Mouse (Mus musculus) lung, postnatal 0 days (tissue): ENCODE results near the gene Dag1. TPM values are rescaled to one million over a fixed set of nuclear protein-coding genes. Genes with fewer than 3 reads are reported as not detected.
A peak's percentile ranks its signal among the peaks of the same experiment; 100 is the strongest.

Experiments
- ATAC-seq: fragments of 200-750 bp; cut with Nextera tagmentation; 2 replicates; pipeline ENCODE4 v1.8.0; 2017; ENCODE audit warnings: moderate library complexity
- DNase-seq: peaks from one replicate; pipeline ENCODE4 v3.0.0-alpha.2; 2016; ENCODE audit warnings: low spot score
- H3K27ac ChIP-seq: fragments of 300-500 bp; sonication (generic); 2 replicates; pipeline ENCODE4 v1.5.1; 2014; ENCODE audit warnings: antibody characterized with exemption, mild to moderate bottlenecking, low read length, mixed read lengths
- H3K27me3 ChIP-seq: fragments of 300-500 bp; sonication (generic); replicated peaks from 2 replicates; pipeline ENCODE4 v1.6.1; 2014; ENCODE audit warnings: low read length, mixed read lengths; ENCODE audit not compliant: insufficient read depth
- H3K36me3 ChIP-seq: fragments of 300-500 bp; sonication (generic); 2 replicates; pipeline ENCODE4 v1.6.1; 2014; ENCODE audit warnings: low read length, mixed read lengths; ENCODE audit not compliant: insufficient read depth
- H3K4me1 ChIP-seq: fragments of 300-500 bp; sonication (generic); 2 replicates; pipeline ENCODE4 v1.6.1; 2014; ENCODE audit warnings: antibody characterized with exemption, low read depth, low read length, mixed read lengths; ENCODE audit not compliant: insufficient read depth
- H3K4me2 ChIP-seq: fragments of 300-500 bp; sonication (generic); replicated peaks from 2 replicates; pipeline ENCODE4 v1.6.1; 2014; ENCODE audit warnings: low read depth, mild to moderate bottlenecking, low read length, moderate library complexity, mixed read lengths
- H3K4me3 ChIP-seq: fragments of 300-500 bp; sonication (generic); 2 replicates; pipeline ENCODE4 v1.5.1; 2014; ENCODE audit warnings: low read depth, low read length
- H3K9ac ChIP-seq: fragments of 300-500 bp; sonication (generic); replicated peaks from 2 replicates; pipeline ENCODE4 v1.6.1; 2014; ENCODE audit warnings: low read depth, mild to moderate bottlenecking
- H3K9me3 ChIP-seq: fragments of 300-500 bp; sonication (generic); 2 replicates; pipeline ENCODE4 v1.6.1; 2016; ENCODE audit warnings: low read length, mixed read lengths
- CTCF ChIP-seq: IDR thresholded peaks from 2 replicates; pipeline ENCODE4 v1.5.1; 2016; ENCODE audit warnings: antibody characterized with exemption, mild to moderate bottlenecking
- EP300 ChIP-seq: IDR thresholded peaks from 2 replicates; pipeline ENCODE4 v1.6.1; 2016; ENCODE audit warnings: antibody characterized with exemption, mild to moderate bottlenecking, control low read depth
- WGBS: fragments of 180-500 bp; shearing (Covaris S2); extraction: QIAGEN DNeasy Blood & Tissue Kit; methylation state at CpG from one replicate; pipeline ENCODE4 v1.1.7; 2014; 5-methylcytosine and 5-hydroxymethylcytosine counted together
- polyA plus RNA-seq: library from polyadenylated mRNA; unstranded; fragments of >200 nt; fragmentation: Nextera tagmentation; extraction: Ambion mirVana; gene quantifications from 2 replicates; pipeline ENCODE4 v1.2.1, GENCODE M21; 2015

Gene Dag1
- polyA plus RNA-seq, 1 experiment from 2014 or later, result 130 TPM

GRCm38 (mm10) chr9:108267691-108268090 is 3.9 kb upstream of the Dag1 start:
- ATAC-seq, result no peak

GRCm38 (mm10) chr9:108266261-108266935 is 2.6 kb upstream of the Dag1 start:
- H3K27me3 ChIP-seq, result no peaks in the 10 kb centered on the region
- peak overlapping the region; percentile 32 for H3K27ac ChIP-seq
- no peaks in the 10 kb centered on the region for H3K36me3 ChIP-seq
- no peak overlapping the region for H3K9ac ChIP-seq
- H3K4me3 ChIP-seq, result no peak overlapping the region
- H3K9me3 ChIP-seq, result no peaks in the 10 kb centered on the region
- WGBS, result 50% methylated on average over 10 of the region's 10 CpGs
- DNase-seq, result no peak
- peaks cover 10% of the 10 kb centered on the region; the same call in 1 of the 2 replicates for H3K4me1 ChIP-seq
- TF ChIP-seq EP300 (no peak), CTCF (no peak)
- no peak for ATAC-seq
- no peak overlapping the region for H3K4me2 ChIP-seq

More at GRCm38 (mm10) chr9:108267691-108268090, 3.9 kb upstream of the Dag1 start:
- no peak overlapping the region for H3K4me3 ChIP-seq
- no peak overlapping the region for H3K9ac ChIP-seq
- no peaks in the 10 kb centered on the region for H3K9me3 ChIP-seq
- WGBS, result 46% methylated on average over 7 of the region's 7 CpGs
- no peaks in the 10 kb centered on the region for H3K27me3 ChIP-seq
- peaks cover 14% of the 10 kb centered on the region; the same call in 1 of the 2 replicates for H3K4me1 ChIP-seq
- peak; percentile 30 for DNase-seq
- peak overlapping the region; percentile 43; the same call in 1 of the 2 replicates for H3K27ac ChIP-seq
- H3K4me2 ChIP-seq, result no peak overlapping the region
- H3K36me3 ChIP-seq, result no peaks in the 10 kb centered on the region
- no peak for TF ChIP-seq CTCF
- no peak for TF ChIP-seq EP300

- H3K27me3 ChIP-seq, result no peaks in the 10 kb centered on the region
- 8% methylated on average over 10 of the region's 10 CpGs for WGBS
- H3K9me3 ChIP-seq, result no peaks in the 10 kb centered on the region
- DNase-seq, result peak; percentile 70
- no peaks in the 10 kb centered on the region for H3K36me3 ChIP-seq
- peak overlapping the region; percentile 93 for H3K27ac ChIP-seq
- TF ChIP-seq CTCF (no peak), EP300 (peak; percentile 77)
- H3K4me3 ChIP-seq, result peak overlapping the region; percentile 94
- peak overlapping the region; percentile 44 for H3K9ac ChIP-seq
- ATAC-seq, result peak; percentile 26
- H3K4me1 ChIP-seq, result peaks cover 10% of the 10 kb centered on the region; the same call in 1 of the 2 replicates
- peak overlapping the region; percentile 64 for H3K4me2 ChIP-seq
These were observed 598 bp upstream of the Dag1 start for GRCm38 (mm10) chr9:108264191-108264921.

GRCm38 (mm10) chr9:108263131-108263681 is 552 bp downstream of the Dag1 start:
- DNase-seq (peak; percentile 55), ATAC-seq (peak; percentile 50)
- Histone ChIP-seq H3K27me3 (no peaks in the 10 kb centered on the region), H3K36me3 (no peaks in the 10 kb centered on the region), H3K4me2 (peak overlapping the region; percentile 64), H3K9me3 (no peaks in the 10 kb centered on the region), H3K27ac (peak overlapping the region; percentile 93), H3K4me3 (peak overlapping the region; percentile 94), H3K4me1 (peaks cover 10% of the 10 kb centered on the region; the same call in 1 of the 2 replicates), H3K9ac (peak overlapping the region; percentile 83)
- no peak for TF ChIP-seq EP300
- no peak; the same call in 1 of the 2 replicates for TF ChIP-seq CTCF
- WGBS, result 1% methylated on average over 40 of the region's 62 CpGs

GRCm38 (mm10) chr9:108262494-108263049 is 1.2 kb downstream of the Dag1 start:
- no peaks in the 10 kb centered on the region for H3K27me3 ChIP-seq
- H3K4me2 ChIP-seq, result peak overlapping the region; percentile 64
- H3K9me3 ChIP-seq, result no peaks in the 10 kb centered on the region
- peak overlapping the region; percentile 94 for H3K4me3 ChIP-seq
- peaks cover 10% of the 10 kb centered on the region; the same call in 1 of the 2 replicates for H3K4me1 ChIP-seq
- TF ChIP-seq CTCF, result no peak
- TF ChIP-seq EP300, result peak; percentile 69
- ATAC-seq, result no peak
- 23% methylated on average over 11 of the region's 11 CpGs for WGBS
- no peaks in the 10 kb centered on the region for H3K36me3 ChIP-seq
- peak overlapping the region; percentile 93 for H3K27ac ChIP-seq
- H3K9ac ChIP-seq, result peak overlapping the region; percentile 83
- DNase-seq, result peak; percentile 73
